Mouse (Mus musculus) embryonic fibroblast, embryonic 13.5 days (primary cell): ENCODE results near the gene Astn2.

Experiments used
- CTCF ChIP-seq: IDR thresholded peaks from 2 replicates; pipeline ENCODE4 v1.5.1; 2011; ENCODE audit warnings: mild to moderate bottlenecking, control low read depth, low read length, moderate library complexity, borderline replicate concordance; ENCODE audit not compliant: insufficient read depth
- POLR2A ChIP-seq: IDR thresholded peaks from 2 replicates; pipeline ENCODE4 v1.6.1; 2011; ENCODE audit warnings: low read depth, mild to moderate bottlenecking, control low read depth, low read length, moderate library complexity

DNA sequence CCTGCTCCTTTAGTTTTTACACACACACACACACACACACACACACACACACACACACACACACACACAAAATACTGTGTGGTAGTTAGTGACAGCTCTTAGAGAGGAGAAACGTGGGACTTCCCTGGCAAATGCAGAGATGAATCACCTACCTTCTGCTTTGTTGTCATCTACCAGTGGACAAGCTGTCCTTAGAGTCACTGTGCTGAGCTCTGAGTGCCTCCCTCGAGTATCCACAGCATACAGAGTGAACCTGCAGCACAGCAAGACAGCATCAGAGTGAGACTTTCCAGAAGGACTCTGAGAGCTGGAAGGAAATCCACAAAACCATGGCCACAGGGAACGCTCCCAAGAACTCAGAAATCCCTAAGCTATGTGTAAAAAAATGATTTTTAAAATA lies 1007.6 kb downstream of the Astn2 start:
- TF ChIP-seq CTCF (no peak), POLR2A (no peak)
